Mouse (Mus musculus) kidney, postnatal 4 days (tissue): ENCODE measurements at regions not wholly inside any gene's neighbourhood (a gene's known extent, or its start where the extent isn't known, plus 50 kb on each side); places are given as distances from the start of the nearest gene placed in this dataset.
A peak's percentile ranks its signal among the peaks of the same experiment; 100 is the strongest.

ENCODE experiments used
- DNase-seq, 2 experiments: peaks; one replicate each; pipeline ENCODE4 v3.0.0; 2021; ENCODE audit warnings: mixed read lengths in 2 of 2

- no peak for DNase-seq
These were observed 560.0 kb upstream of the B3galt2 start for GRCm38 (mm10) chr1:143080441-143080840.

GRCm38 (mm10) chr1:143096904-143097303 is 543.6 kb upstream of the B3galt2 start:
- no peak for DNase-seq

GRCm38 (mm10) chr1:143098307-143098706 is 542.2 kb upstream of the B3galt2 start:
- no peak for DNase-seq

DNA sequence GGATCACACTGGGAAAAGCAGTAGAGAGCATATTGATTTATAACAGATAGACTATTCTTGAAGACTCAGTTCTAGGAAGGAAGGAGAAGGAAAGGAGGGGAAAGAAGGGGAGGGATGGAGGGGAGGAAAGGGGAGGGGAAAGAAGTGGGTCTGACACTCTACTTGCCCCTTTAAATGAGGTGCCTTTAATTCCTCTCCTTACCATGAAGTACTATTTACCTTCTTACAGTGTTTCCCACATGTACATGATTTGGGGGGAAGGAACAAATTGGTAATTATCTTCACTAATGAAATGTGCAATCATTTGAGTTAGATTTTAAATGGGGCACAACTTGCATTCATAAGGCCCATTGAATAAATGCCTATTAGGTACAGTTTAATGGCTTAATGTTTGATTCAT is 518.3 kb upstream of the B3galt2 start:
- DNase-seq = no peak

GRCm38 (mm10) chr1:143130257-143130656 is 510.2 kb upstream of the B3galt2 start:
- no peak for DNase-seq

DNA sequence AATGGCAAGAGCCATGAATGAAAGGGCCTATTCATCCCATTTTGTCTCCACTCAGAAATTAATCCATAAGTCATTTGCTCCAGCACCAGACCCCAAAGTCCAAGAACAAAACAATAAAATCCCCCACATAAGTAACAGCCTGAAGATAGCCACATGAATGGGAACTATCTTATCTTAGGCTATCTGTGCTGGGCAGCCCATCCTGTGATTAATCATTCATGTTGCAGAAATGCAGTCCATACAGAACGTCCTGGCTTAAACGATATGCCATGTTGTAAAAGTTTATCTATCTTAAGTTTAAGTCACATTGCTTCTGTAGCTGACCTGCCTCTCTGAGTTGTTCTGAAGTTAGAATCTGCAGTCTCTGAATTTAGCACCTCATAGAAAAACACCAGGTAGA is 507.7 kb upstream of the B3galt2 start:
- DNase-seq = no peak

DNA sequence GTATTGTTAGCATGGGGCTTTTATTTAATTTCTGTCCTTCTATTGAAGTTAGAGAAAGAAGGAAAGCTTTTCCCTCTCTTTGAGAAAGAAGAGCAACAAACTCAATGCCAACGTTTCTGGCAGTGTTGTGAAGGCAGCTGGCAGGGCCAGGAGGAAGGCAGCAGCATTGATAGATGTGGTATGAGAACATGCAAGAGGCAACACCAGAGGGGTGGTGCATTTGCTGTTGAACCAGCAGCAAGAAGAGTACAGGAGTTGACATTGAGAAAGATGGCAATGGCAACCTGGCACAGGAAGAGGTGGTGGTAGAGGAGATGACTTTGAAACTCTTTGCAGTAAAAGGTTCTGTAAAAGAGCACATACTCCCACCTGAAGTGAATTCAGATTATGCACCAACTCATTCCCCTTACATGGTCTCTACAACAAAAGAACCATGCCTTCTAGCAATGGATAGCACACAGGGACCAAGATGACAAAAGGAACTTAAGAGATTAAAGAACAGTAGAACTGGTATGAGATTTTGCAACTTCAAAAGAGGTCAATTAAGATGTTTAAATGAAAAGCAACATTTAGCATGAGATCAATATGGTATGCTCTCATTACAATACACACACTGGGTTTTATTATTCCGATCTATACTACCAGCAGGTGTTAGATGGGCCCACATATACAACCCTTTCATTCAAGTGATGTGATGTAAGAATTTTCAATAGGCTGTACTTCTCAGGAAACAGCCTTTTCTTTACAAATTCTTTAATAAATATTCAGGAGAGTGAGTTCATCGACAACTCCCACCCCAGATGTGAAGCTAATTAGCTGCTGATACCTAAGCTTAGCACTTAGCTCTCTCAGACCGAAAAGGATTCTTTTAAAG is 495.1 kb upstream of the B3galt2 start:
- no peak for DNase-seq

GRCm38 (mm10) chr1:143171286-143171685 is 469.2 kb upstream of the B3galt2 start:
- peak in 1 of 2 experiments; percentile 1 for DNase-seq

DNA sequence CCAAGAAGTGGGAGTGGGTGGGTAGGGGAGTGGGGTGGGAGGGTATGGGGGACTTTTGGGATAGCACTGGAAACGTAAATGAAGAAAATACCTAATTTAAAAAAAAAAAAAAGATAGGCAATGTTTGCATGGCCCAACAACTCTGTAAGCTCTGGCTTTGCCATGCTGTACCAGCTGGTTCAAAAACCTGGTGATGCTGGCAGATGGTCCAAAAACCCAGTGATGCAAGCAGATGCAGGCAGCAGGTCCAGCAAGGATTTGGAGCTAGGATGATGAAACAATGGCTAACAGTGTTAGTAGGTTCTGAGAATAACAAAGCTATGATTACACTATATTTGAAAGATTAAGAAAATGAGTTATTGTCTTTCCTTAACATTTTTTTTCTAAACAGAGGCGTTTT is 466.6 kb upstream of the B3galt2 start:
- no peak for DNase-seq

DNA sequence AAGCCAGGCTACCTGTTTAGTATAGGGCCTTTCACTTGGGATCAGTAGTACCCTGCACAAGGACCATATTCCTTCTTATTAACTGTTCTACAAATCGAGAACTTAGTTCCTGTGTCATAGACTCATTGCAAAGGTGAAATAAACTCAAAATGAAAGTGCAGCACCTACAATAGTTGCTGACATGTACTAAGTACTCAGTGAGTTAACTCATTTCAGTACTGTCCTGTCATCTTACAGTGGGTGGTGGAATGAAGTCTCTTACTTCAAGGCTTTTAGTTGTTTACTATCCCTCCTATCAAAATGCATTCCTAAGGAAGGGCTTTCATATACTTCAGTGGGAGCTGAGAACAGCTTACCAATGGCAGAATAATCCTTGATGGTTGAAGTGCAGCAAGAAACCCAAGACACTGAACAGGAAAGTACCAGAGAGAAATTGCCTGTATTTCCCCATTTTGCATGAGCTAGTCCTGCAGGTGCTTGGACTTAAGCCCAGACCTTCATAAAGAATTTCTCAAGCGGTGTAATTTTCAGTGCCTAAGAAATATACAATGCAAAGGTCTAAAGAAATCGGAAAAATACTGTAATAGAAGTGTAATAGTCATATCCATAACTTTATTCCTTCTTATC is 448.2 kb upstream of the B3galt2 start:
- DNase-seq = no peak

DNA sequence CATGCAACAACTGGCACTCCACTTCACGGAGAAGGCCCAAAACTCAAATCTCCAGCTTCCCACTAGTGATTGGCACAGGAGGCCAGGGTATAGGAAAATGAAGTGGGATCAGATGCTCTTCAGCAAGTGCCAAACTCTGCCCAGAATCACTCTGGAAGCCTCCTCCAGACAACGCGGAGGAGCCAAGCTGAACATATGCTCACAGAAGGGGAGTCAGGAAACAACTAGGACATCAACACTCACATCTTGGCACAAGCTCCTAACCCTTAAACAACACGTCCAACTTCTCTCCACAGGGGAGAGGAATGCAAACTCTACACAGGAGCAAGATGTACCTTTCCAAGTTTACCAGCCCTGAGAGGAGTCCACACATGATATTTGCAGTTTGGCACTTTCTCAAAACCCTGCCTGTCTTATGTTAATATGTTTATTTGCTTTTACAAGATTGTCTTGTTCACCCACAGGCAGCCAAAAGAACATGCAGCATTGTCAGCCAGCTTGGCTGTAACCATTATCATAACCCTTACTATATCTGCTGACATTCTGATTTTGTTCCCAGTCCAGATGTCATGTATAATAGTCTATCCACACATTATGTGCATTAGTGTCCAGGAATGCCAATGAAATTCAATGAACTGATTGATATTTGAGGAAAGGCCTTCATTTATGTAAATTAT is 440.1 kb upstream of the B3galt2 start:
- no peak for DNase-seq

- DNase-seq = no peak
These were observed 439.5 kb upstream of the B3galt2 start for GRCm38 (mm10) chr1:143200971-143201370.

DNA sequence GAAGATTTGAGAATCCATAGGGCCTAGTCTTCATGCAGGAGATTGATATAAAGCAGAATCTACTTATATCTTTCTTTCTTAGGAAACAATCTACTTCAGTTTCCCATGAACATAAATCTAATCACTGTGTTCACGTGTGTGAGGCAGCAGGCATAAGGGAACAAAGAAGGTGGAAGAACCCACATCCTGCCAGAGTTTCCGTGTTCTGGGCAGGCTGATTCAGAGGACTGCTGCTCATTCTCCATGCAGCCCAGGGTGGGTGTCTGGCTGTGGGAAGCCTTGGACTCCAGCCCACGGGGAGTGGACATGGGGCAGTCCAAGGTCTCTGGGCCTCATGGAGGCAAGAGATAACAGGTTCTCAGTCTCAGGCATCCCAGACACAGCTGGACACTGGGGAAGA is 438.3 kb upstream of the B3galt2 start:
- peak in 1 of 2 experiments; percentile 2 for DNase-seq

DNA sequence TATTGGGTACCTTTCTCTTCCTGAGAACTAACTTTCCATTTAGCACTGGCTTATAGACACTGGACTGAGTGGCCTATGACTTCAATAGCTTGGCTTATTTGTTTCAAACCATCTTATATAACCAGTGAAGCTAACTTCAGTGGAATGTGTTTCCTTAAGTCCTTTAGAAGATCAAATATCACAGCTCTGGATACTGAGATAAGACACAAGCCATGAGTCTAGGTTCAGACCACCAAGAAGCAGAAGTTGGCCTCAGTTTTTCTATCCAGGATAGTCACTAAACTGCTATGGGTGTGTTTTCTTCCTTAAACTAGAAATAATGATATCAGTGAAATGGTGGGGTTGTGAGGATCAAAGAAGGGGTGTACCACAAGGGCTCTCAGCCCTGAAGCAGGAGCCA is 436.4 kb upstream of the B3galt2 start:
- no peak for DNase-seq

- no peak for DNase-seq
These were observed 433.5 kb upstream of the B3galt2 start for GRCm38 (mm10) chr1:143206995-143207394.

- DNase-seq = no peak
These were observed 432.9 kb upstream of the B3galt2 start for GRCm38 (mm10) chr1:143207399-143208065.

DNA sequence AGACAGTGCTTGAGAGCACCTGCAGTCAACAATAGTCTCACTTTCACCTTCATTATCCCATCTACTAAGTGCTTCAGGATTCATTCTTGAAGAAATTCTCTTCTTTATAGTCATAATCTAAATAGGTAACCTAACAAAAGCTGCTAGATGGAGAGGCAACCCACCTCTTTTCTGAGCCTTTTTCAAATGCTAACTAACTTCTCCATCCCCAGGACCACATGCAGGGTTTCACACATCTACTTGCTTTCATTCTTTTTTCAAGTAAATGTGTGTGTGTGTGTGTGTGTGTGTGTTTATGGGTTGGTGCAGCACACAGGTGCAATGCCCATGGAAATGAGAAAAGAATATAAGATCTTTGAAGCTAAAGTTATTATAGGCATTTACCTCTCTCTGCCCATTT is 423.1 kb upstream of the B3galt2 start:
- no peak for DNase-seq

- no peak for DNase-seq
These were observed 408.5 kb upstream of the B3galt2 start for GRCm38 (mm10) chr1:143231969-143232368.

DNA sequence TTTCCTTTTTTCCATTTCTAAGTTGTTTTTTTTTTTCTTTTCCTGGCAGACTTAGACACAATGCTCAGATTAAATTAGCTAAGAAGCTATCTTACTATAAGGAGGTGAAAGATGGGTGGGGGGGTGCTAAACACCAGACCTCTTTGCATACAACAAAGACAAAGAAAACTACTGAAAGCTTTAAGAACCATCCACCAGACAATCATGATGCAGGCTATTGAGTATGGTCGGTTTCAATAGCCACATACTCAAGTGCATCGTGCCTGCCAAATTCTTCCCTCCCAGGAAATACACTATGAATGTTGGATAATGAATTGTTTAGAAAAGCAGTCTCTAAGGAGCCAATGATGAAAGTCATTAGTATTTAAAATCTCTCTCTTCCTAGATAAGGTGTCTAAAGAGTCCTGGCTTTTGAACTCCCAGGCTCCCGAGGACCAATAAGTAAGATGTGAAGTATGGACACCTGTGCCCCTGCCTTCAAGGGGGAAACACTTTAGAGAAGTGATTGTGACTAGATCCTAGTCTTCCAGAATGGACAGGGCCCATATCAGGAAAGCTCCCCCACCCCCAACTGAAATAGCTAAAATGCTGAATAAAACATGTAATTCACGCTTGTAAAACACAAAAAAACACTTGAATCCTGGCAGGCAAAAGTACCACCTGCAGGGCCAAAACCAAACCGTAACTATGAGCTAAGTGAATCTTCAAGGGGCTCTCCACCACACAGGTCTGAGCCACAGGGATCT is 381.8 kb upstream of the B3galt2 start:
- DNase-seq = no peak

DNA sequence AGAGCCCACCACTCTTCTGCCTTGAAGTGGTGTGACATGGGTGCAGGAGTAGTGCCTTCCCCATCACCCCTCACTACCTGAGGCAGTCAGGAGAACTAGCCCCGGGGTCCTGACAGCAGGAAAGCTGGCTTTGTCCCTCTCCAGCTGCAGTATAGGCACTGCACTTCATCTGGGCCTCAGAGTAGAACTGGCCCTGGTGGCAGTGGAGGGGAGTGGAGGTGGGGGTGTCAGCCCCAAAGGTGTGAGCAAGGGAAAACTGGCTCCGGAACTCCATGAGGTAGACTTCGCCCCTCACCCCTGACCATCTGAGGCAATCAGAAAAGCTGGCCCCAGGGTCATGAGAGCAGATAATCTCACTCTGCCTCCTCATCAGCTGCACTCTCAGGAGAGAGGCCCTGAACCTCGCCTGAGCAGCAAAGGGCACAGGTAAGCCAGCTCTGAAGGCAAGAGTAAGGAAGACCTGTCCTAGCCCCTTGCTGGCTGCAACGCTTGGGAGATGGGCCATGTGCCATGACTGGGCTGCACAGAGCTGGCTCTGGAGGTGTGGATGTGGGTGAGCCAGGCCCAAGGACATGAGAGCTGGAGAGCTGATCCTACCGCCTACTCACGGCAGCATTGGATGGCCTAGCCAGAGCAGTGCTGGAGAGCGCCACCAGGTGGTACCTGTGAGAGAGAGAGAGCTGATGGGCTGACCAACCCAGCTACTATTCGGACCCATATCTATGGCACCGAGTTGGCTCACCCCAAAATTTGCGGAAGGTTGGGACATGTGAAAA is 377.0 kb upstream of the B3galt2 start:
- no peak for DNase-seq

GRCm38 (mm10) chr1:143265216-143265615 is 375.2 kb upstream of the B3galt2 start:
- DNase-seq = no peak
